Mouse (Mus musculus): ENCODE results near the gene Hexim2. TPM values are rescaled to one million over a fixed set of nuclear protein-coding genes. Genes with fewer than 3 reads are reported as not detected.
A peak's percentile ranks its signal among the peaks of the same experiment; 100 is the strongest.

Hexim2 gene
- total RNA-seq, 4 experiments from 2014 or later = 13.4 to 18.1 (median 16.5) TPM

DNA sequence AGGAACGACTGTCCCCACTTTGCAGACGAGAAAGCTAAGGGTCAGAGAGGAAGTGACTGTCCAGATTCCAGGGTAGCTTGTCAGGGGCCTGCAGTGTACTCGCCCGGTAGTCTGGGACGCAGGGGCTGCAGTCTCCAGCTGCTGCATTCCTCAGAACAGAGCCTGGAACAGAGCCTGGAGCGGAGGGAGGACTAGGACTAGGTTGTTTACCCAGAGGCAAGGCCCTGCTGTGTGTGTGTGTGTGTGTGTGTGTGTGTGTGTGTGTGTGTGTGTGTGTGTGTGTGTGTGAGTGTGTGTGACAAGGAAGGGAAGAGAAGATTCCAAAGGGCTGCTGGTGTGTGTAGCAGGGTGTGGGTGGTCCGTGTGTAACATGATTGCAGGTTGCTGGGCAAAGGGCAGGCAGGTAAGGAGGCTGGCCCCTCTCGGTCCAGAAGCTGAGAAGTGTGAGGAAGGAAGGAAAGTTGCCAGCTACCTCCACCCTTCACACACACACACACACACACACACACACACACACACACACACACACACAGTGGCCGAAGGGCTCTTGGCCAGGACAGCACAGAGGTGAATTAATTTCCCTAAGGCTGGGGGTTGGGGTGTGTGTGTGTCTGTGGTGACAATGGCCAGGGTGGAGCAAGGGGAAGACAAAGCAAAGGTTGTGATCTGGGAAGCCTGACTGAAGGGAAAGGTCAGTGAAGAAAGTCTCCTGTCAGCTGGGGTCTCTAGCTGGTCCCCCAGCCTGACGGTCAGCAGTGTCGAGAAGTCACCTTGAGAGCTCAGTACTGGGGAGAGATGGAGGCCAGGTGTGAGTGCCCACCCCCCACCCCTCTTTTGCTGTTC lies 9.1 kb downstream of the Hexim2 start:
- no peak for DNase-seq (ENCODE audit: low spot score in 2 of 2)

DNA sequence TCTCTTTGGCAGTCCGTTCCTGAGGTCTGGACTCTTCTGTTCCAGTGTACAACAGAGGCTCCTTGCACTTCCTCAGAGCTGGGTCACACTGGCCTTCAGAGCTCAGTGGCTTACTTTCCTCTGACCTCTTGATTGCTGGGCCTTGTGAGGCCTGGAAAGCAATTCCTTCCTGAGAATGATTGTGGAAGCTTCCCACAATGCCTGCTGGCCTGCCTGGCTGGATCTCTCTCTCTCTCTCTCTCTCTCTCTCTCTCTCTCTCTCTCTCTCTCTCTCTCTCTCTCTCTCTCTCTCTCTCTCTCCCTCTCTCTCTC lies 9.7 kb downstream of the Hexim2 start:
- no peak for DNase-seq (ENCODE audit: low spot score in 2 of 2)

DNA sequence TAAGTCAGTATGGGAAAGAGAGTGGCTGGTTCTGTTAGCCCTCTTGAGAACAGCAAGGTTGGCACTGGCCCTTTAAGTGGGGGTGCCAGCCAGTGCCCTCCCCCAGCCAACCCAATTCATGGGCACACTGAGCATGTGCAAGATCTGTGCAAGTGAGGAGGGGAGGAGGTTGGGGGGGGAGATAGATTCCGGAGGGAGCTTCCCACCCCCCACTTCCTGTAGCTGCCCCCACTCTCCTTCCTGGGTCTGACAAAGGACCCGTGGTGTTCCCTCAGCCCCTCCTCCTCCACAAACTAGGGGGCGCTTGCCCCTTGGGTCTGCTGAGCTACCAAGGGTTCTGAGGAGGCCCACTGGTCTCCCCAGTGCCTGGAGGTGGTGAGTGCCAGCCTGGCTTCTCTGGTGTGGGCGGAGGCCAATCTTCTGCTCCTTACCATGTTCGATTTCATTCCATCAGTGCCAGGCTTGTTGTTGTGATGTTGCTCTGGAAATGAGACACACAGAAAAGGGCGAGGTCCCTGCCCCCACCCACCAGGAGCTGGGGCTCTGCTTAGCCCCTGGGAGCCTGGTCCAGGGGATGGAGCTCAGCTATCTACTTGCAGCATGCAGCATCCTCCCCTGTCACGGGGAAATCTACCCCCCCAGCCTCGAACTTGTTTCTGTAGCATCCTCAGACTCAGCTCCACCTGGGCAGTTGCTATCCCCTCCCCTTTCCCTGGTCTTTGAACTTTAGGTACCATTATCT lies 10.4 kb downstream of the Hexim2 start:
- DNase-seq (ENCODE audit: low spot score in 2 of 2) = peak; percentile 66 to 91

DNA sequence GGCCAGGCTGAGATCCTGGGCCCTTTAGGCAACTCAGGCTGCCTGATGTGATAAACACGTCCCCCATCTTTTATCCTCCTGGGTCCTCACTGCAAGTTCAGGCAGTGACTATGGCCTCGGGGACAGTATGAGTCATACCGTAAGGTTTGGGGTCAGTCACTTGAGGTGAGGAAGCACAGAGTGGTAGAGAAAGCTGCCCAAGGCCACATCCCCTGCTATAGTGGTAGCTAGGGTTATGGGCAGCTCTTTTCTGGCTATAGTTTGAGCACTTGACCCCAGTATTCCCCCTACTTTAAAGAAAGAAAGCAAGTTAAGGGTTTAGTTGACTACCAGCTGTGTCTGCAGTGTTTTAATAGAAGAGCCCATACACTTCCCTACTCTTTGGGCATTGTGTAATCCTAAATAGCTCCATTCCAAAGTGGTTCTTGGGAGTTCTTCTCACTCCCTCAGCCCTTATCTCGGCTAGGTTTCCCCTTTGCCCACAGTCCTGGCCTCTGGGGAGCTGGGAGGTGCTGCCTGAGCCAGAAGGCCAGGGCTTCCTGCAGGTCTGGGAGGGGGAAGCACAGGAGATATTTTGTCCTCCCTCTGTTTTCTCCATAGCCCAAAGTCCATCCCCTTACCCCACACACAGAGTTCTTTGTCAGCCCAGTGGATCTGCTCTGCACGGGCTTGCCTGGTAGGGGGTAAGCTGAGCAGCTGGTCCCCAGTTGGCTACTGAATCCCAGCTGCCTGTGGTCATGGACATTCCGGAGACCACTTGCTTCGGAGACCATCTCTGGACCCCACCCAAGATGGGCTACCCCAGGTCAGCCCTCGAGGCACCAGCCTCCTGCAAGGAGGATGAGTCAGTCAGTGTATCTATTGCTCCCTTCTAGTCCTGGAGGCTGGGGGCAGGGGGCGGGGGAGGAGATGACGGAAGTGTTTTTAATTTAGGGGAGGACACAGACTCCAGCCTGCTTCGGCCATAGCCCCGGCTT lies 12.4 kb downstream of the Hexim2 start:
- no peak for DNase-seq (ENCODE audit: low spot score in 2 of 2)

DNA sequence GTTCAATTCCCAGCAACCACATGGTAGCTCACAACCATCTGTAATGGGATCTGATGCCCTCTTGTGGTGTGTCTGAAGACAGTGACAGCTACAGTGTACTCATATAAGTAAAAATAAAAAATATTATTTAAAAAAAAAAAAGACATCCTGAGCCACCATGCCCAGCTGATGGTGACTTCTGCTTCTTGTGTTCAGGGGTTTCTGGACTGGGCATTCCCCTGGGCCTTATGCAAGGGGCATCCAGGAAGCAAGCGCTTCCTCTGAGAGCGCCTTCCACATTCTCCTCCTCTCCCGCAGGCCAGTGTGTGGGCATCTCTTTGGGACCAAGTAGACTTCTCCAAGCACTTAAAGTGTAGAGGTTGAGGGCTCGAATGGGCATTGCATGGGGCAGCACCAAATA lies 14.2 kb downstream of the Hexim2 start:
- no peak for DNase-seq (ENCODE audit: low spot score in 2 of 2)

DNA sequence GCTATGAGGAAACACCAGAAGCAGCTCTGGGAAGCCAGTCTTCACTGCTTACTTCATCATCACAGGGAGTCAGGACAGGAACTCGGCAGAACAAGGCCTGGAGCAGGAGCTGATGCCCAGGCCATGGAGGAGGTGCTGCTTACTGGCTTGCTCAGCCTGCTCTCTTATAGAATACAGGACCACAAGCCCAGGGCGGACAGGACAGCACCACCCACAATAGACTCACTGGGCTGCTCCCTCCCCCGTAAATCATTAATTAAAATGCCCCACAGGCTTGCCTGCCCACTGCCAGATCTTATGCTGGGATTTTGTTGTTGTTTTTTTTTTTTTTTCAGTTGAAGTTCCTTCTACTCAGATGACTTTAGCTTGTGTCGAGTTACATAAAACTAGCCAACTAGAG lies 15.5 kb downstream of the Hexim2 start:
- DNase-seq (ENCODE audit: low spot score in 2 of 2) = no peak

DNA sequence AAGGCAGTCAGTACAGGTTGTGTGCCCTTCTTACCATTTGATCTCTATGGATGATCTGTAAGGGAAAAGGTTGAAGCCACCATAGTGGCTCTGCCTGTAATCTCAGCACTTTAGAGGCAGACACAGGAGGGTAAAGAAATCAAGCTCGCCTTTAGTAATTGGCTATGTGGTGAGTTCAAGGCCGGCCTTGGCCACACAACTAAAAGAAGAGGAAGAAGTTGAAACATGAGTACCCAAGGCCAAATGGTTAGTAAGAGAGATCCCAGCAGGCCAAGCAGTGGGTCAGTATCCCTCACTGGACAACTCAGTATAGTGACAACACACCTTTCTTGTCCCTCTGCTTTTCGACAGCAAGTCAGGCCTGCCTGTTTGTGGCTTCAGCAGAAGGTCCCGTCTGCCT lies 17.5 kb downstream of the Hexim2 start:
- no peak for DNase-seq (ENCODE audit: low spot score in 2 of 2)

DNA sequence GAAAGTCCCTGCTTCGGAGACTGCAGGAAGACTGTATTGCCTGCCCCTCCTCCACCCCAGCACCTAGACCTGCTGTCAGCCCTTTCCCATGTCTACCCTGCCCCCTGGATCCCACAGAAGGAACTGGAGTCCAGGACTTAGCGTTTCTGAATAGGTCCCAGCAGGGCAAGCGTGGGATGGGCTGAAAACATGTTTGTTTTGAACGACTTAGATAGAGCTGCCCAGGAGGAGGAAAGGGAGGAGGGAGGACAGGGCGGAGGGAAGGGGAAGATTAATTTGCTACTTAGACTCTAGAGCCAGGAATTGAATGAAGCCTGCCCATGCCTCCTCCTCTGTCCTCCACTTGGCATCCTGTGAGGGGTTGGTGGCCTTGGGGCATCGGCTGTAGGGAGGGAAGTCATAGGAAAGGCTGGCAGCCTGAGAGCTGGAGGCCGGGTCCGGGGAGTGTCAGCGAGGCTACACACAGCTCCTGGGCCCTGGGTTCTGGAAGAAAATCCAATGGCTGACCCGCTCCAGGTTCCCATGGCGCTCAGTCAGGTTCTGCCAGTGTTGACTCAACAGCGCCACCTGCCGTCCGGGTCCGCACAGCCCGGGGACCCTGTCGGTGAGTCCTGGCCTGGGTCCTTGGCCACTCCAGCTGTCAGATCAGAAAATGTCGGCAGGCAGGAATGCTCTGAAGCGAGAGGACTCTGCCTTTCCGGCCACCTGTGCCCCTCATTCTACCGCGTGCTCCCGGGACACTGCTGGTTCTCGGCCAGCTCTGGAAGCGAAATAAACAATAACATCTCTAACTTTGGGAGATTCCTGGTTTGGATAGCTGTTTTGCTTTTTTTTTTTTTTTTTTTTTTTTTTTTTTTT lies 26.6 kb downstream of the Hexim2 start:
- peak; percentile 83 to 96 for DNase-seq (ENCODE audit: low spot score in 2 of 2)

DNA sequence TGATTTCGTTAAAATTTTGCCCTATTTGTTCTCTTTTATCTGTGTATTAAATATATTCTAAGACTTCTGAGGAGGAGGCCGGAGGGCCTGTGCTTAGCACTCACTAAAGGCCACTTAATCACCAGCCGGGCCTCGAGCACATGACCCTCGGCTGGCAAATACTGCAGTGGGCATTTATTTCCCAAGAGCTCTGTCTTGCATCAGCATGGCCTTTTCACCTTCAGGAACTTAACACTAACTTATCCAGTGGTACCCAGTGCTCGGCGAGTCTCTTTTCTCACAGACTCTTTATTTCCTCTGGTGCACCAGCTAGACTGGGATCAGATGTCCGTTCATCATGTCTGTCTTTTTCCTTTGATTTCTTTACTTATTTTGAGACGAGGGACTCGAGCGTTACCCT lies 28.5 kb downstream of the Hexim2 start:
- DNase-seq (ENCODE audit: low spot score in 2 of 2) = no peak

DNA sequence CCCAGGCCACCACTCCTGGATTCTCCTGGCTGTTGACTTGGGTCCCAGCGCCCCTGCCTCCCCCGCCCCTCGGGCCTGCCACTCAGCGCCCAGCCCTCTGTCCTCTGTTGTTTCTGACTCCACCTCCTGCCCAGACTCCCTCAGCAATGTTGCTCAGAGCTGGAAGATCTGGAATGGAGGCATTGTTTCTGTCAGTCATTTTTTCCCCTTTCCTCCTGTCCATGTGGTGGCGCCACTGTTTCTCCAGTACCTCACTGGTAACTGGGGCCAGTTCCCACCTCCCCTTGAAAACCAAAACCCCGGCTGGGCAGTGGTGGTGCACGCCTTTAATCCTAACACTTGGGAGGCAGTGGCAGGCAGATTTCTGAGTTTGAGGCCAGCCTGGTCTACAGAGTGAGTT lies 29.2 kb downstream of the Hexim2 start:
- DNase-seq (ENCODE audit: low spot score in 2 of 2) = no peak

DNA sequence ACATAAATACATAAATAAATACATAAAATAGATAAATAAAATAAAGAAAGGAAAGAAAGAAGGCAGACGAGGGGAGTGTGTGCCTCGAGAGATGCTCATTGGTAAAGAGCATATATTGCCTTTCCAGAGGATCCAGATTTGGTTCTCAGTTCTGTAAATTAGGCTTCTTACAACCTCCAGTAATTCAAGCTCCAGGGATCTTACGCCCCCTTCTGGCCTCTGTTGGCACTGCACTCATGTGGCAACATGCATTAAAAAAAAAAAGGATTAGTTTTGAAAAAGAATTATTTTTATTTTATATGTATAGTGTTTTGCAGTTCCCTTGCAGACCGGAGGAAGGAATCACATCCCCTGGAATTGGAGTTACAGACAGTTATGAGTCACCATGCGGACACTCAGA lies 29.9 kb downstream of the Hexim2 start:
- no peak for DNase-seq (ENCODE audit: low spot score in 2 of 2)

DNA sequence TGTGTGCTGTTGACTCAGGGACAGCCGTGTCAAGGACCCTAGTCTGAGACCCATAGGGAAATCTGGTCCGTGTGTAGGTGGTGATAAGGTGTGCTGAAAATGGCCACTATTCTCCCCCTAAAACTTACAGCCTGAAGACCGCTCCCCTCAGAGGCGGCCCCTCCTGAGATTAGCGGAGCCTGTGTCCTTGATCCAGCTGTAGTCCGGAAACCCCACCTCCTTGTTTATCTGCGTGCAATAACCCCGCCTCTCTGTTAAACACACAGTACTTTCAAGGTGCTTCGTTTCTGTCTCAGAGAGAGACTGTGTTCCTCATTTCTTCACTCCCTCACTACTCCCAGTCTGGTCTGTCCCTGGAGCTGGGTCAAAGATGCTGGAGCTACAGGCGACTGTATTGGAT lies 32.2 kb downstream of the Hexim2 start:
- DNase-seq (ENCODE audit: low spot score in 2 of 2) = no peak

DNA sequence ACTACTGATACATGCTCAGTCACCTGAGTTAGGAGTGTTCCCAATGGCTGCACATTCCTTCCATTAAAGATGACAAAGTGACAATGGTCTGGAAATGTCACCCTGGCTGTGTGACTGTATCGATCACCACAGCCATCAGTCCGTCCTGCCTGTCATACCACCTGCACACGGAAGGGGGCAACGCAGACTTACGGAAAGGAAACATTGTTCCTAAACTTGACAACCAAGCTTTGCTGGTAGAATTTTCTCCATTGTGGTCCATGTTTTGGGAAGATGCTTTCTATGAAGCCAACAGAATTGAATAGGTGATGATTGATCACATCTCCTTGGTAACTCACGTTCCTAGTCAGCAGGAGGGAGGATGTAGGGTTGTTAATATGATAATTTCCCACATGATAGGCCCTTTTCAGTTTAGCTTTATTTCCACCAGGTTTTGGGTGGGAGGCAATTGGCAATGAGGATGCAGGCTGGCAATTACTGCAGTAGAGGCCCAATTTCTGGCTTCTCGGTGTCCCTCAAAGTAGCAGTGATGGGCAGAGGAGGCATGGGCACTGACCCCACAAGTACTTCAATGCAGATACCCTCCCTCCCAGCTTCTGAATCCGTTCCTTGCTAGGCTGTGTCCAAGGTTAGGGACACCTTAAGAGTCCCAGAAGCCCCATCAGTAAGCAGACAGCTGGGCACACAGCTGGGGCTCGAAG lies 36.6 kb downstream of the Hexim2 start:
- peak in 1 of 2 experiments; percentile 65 for DNase-seq (ENCODE audit: low spot score in 2 of 2)

DNA sequence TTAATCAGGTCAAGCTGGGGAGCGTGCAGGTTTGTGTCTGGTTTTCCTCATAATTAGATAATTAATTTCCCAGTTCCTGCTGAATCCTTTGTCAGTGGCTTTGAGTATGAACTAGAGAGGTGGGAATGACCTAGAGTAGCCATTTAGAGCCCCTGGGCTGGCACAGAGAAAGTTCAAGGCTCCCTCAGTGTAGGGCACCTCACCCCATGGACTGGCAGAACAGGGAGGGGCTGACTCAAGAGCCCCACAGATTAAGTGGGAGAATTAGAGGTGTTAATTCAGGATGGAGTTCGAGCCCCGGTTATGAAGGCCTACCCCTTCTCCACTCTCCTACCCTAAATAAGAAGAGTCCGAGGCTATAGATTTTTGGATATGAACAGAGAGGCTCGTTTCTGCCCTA lies 37.4 kb downstream of the Hexim2 start:
- DNase-seq (ENCODE audit: low spot score in 2 of 2) = no peak

DNA sequence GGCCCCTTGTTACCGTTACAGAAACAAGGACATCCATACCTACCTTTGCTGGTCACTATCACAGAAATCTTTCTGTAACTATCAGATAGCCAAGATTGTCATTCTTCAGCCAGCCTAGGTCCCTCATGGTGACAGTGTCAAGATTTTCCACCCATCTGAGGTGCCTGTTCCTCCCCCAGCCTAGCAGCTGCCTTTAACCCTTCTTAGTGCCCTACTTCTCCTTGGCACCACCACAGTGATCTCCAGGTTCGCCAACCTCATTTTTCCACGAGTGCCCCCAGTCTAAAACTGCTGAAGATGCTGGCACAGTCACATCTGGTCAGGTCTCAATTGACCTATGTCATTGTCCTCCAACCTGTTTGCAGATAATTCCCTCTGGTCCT lies 37.9 kb downstream of the Hexim2 start:
- DNase-seq (ENCODE audit: low spot score in 2 of 2) = no peak

DNA sequence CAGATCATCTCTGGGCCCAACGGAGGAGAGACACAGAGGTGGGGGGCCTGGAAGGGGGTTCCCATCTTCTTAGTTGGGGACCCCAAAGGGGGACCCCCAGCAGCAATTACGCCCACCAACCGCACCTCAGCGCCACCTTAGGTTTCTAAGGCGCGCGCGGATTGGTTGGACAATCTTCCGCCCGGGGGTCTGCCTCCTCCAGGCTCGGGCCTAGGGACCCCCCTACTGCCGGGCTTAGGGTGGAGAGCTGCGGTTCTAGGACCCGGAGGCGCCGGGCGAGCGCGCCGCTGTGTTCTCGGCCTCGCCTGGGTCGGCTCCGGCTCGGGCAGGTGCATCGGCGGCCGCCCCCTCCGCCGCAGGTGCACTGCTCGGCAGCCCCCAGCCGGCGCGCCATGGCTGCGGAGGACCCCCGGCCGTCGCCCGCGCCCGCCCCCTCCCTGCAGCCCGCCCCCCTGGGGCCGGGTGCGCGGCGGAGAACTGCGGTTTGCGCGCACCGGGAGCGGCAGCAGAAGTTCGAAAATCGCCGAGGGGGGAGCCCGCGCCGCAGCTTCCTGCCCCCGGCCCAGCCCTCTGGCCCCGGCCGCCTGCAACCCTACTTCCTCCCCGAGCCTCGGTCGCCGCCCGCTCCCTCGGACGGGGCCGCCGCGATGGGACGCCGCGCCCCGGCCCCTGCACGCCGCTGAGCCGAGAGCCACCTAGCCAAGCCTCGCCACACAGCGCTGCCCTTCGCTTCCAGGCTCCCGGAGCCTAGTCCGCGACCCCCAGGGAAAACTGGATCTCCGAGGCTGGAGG lies 38.5 kb downstream of the Hexim2 start, which contains the start of gene Fmnl1:
Gene Fmnl1 (plus strand): TSS at position 614 of the 792 bp plus-strand sequence.
- DNase-seq (ENCODE audit: low spot score in 2 of 2) = no peak

DNA sequence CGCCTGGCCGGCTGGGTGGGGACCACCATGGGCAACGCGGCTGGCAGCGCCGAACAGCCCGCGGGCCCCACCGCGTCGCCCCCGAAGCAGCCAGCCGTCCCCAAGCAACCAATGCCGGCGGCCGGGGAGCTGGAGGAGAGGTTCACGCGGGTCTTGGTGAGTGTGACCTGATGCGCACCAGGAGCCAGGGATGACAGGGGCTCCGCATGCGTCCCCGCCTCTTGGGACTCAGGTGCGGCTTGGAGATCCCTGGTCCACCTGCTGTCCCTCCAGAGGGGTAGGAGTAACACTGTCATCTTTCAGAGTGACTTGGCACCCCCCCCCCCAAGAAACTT lies 39.0 kb downstream of the Hexim2 start:
- DNase-seq (ENCODE audit: low spot score in 2 of 2) = no peak

DNA sequence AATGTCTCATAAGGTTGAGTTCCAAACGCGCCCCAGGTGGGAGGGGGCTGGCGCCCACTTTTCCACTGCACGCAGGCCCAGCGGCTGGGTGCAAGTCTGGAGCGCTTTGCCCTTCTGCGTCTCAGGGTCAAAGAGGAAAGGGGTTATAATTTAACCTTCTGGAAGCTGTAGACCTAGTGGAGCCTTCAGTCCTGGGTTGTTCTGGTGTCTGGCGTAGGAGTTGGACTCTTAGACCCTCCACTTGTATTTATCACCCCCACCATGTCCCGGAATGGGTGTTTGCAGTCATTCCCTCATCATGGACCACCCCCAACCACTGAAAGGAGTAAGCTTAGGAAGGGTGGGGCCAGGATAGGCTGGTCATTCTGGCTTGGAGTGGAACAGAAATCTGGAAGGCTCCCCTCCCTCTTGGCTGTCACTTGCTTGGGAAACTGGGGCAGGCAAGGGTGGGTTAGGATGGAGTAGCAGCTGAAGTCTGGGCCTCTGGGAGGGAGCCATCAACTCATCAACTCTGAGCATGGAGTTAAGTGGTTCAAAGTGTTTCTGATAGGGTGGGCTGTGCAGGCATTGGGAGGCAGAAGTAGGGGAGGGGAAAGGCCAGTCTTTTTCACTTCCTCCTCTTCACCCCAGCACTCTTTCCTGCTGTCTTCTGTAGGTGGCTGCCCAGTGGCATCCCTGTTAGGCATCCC lies 39.6 kb downstream of the Hexim2 start:
- no peak for DNase-seq (ENCODE audit: low spot score in 2 of 2)
